9 mouse cellular contexts compared by ENCODE assay signal in the genomic region with DNA sequence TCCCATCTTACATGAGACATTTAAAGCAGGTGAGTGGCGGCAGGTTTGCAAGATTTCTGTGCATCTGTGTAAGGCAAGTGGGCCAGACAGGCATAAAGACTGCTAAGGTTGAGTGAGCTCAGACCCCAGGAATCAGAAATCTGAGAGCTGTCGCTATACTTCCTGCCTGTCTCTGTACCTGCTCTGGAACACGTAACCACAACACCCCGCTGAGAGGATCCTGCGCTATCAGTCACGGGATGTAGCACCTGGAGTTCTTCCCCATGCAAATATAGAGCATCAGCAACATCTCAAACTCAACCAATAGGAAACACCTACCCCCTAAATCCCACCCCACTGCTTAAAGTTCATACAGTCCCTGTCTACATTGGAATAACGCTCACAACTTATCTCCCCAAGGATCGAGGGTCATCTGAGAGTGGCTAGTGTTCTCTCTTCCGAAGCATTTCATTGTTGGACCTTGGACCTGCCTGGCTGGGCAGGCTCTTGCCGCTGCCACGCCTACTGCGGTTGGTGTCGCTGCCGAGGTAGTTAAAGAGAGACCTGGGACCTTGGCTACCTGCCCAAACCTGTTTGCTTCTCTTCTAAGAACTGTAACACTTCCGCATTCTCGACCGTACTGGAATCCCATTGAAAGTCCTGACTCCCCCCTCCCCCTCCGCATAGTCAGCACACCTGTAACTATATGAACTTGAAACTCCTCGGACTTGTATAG. TPM values are rescaled to one million over a fixed set of nuclear protein-coding genes. Genes with fewer than 3 reads are reported as not detected.
DNase-seq lines count a peak whose midpoint lies in the region; ATAC-seq lines count a peak whose summit lies in the region.
"Had no signal": no experiment of that assay in that cellular context is flagged by ENCODE, and none has a peak within 500 bp of the region (broad histone marks: within the 10 kb centered on the region; RNA-seq: fewer than 3 reads in every experiment).

No protein-coding gene starts in this region.

- DNase-seq in ovary, postnatal 36 days (ENCODE audit: low spot score), result peak; percentile 43
- DNase-seq in ovary, adult 18-20 months (ENCODE audit: low spot score), result no peak
- DNase-seq in limb, embryonic 10.5 days (ENCODE audit: low spot score), result no peak
- DNase-seq in yolk sac, embryonic 10.5 days (ENCODE audit: low spot score), result peak; percentile 92
- no peak for DNase-seq in midbrain, embryonic 10.5 days (ENCODE audit: low spot score)
- DNase-seq in layer of hippocampus, postnatal 10 days (ENCODE audit: low spot score in 2 of 2), result no peak

- H3K27ac ChIP-seq in heart, embryonic 14.5 days (replicated peaks in 1 of 2; ENCODE audit: control insufficient read depth in 1 of 2, insufficient read depth in 1 of 2, low read depth in 2 of 2, low read length in 2 of 2), result no peak overlapping the region
- no peak overlapping the region for H3K27ac ChIP-seq in limb, embryonic 10.5 days
- H3K27ac ChIP-seq in midbrain, embryonic 10.5 days (replicated peaks), result no peak overlapping the region
- H3K27ac ChIP-seq: neural tube, embryonic 12.5 days had no signal

- H3K4me3 ChIP-seq in heart, embryonic 14.5 days (ENCODE audit: control insufficient read depth in 1 of 2, insufficient read depth in 1 of 2, low read depth in 1 of 2, low read length in 2 of 2), result peak overlapping the region; percentile 2 to 20; a peak in 2 of 4 replicates
- H3K4me3 ChIP-seq in limb, embryonic 10.5 days, result peak overlapping the region; percentile 14; the same call in 1 of the 2 replicates
- no peak overlapping the region for H3K4me3 ChIP-seq in midbrain, embryonic 10.5 days
- H3K4me3 ChIP-seq: neural tube, embryonic 12.5 days had no signal

- WGBS in heart, embryonic 14.5 days, result 11% methylated on average over 19 of the region's 19 CpGs
- 13% methylated on average over 19 of the region's 19 CpGs for WGBS in limb, embryonic 10.5 days
- 20% methylated on average over 19 of the region's 19 CpGs for WGBS in midbrain, embryonic 10.5 days

- no peak overlapping the region for H3K9ac ChIP-seq in heart, embryonic 14.5 days (ENCODE audit: low read length)
- H3K9ac ChIP-seq: neural tube, embryonic 12.5 days had no signal

- no peaks in the 10 kb centered on the region for H3K9me3 ChIP-seq in heart, embryonic 14.5 days (ENCODE audit: control insufficient read depth, low read length)
- H3K9me3 ChIP-seq in limb, embryonic 10.5 days (replicated peaks), result no peaks in the 10 kb centered on the region
- no peaks in the 10 kb centered on the region for H3K9me3 ChIP-seq in midbrain, embryonic 10.5 days (replicated peaks)
- H3K9me3 ChIP-seq: neural tube, embryonic 12.5 days had no signal

- H3K4me2 ChIP-seq in heart, embryonic 14.5 days (ENCODE audit: low read length), result peak overlapping the region; percentile 62
- H3K4me2 ChIP-seq: neural tube, embryonic 12.5 days had no signal

- no peak for ATAC-seq in heart, embryonic 14.5 days (ENCODE audit: insufficient number of reproducible peaks, insufficient read depth, low FRiP score, low read depth)
- ATAC-seq in megakaryocyte-erythroid progenitor cell, adult 5-6 weeks (replicated peaks; ENCODE audit: low FRiP score, low TSS enrichment, poor library complexity, severe bottlenecking), result peak; percentile 69

- H3K36me3 ChIP-seq in heart, embryonic 14.5 days (ENCODE audit: control insufficient read depth, insufficient read depth, low read length), result no peaks in the 10 kb centered on the region
- no peaks in the 10 kb centered on the region for H3K36me3 ChIP-seq in limb, embryonic 10.5 days
- H3K36me3 ChIP-seq in midbrain, embryonic 10.5 days, result no peaks in the 10 kb centered on the region
- H3K36me3 ChIP-seq: neural tube, embryonic 12.5 days had no signal

- peaks cover 0 to 3% of the 10 kb centered on the region in 2 experiments; a peak in 2 of 4 replicates for H3K4me1 ChIP-seq in heart, embryonic 14.5 days (ENCODE audit: control insufficient read depth in 2 of 2, insufficient read depth in 2 of 2, low read length in 2 of 2)
- H3K4me1 ChIP-seq in limb, embryonic 10.5 days, result peaks cover 6% of the 10 kb centered on the region; the same call in 1 of the 2 replicates
- peaks cover 4% of the 10 kb centered on the region; the same call in 1 of the 2 replicates for H3K4me1 ChIP-seq in midbrain, embryonic 10.5 days
- H3K4me1 ChIP-seq: neural tube, embryonic 12.5 days had no signal

- H3K27me3 ChIP-seq in heart, embryonic 14.5 days (ENCODE audit: control insufficient read depth, insufficient read depth, low read length), result peaks cover 5% of the 10 kb centered on the region; the same call in 1 of the 2 replicates
- H3K27me3 ChIP-seq in limb, embryonic 10.5 days (ENCODE audit: low read depth, poor library complexity, severe bottlenecking), result peaks cover 14% of the 10 kb centered on the region; the same call in 1 of the 2 replicates
- H3K27me3 ChIP-seq in midbrain, embryonic 10.5 days (ENCODE audit: low read depth, poor library complexity, severe bottlenecking), result 0 out of 2 replicates have a peak, but pooled peaks cover 9% of the 10 kb centered on the region

RNA-seq across cellular contexts. Expression of gene Skp1a, which starts 7.7 kb away (rescaled TPM):
- 468 and 534 TPM in 2 replicates for polyA plus RNA-seq in heart, embryonic 14.5 days (2014; fragmentation: Nextera tagmentation; extraction: Ambion mirVana)
- 876 and 900 TPM in 2 replicates for polyA plus RNA-seq in limb, embryonic 10.5 days (2016; fragmentation: Nextera tagmentation; extraction: Ambion mirVana)
- total RNA-seq in megakaryocyte-erythroid progenitor cell, adult 5-6 weeks (2014; fragmentation: Nextera tagmentation), result 186 and 213 TPM in 2 replicates
- total RNA-seq in megakaryocyte-erythroid progenitor cell, adult 5-6 weeks (2017), result 282 and 332 TPM in 2 replicates
- 916 and 943 TPM in 2 replicates for polyA plus RNA-seq in midbrain, embryonic 10.5 days (2016; fragmentation: Nextera tagmentation; extraction: Ambion mirVana)
- total RNA-seq in layer of hippocampus, postnatal 10 days (2021), result 100 to 1,000 TPM; 464 to 465 TPM

RNA-seq across cellular contexts. Expression of gene Olfr1371, which starts 10.3 kb away (rescaled TPM):
- polyA plus RNA-seq in heart, embryonic 14.5 days (2014; fragmentation: Nextera tagmentation; extraction: Ambion mirVana), result not detected in 2 replicates
- not detected in 2 replicates for polyA plus RNA-seq in limb, embryonic 10.5 days (2016; fragmentation: Nextera tagmentation; extraction: Ambion mirVana)
- total RNA-seq in megakaryocyte-erythroid progenitor cell, adult 5-6 weeks (2014; fragmentation: Nextera tagmentation), result not detected in 2 replicates
- not detected in 2 replicates for total RNA-seq in megakaryocyte-erythroid progenitor cell, adult 5-6 weeks (2017)
- not detected in 2 replicates for polyA plus RNA-seq in midbrain, embryonic 10.5 days (2016; fragmentation: Nextera tagmentation; extraction: Ambion mirVana)
- total RNA-seq in layer of hippocampus, postnatal 10 days (2021), result not detected
- polyA plus RNA-seq: neural tube, embryonic 12.5 days had no signal

RNA-seq across cellular contexts. Expression of gene Tcf7, which starts 58.7 kb away (rescaled TPM):
- 2.2 and 2.5 TPM in 2 replicates for polyA plus RNA-seq in heart, embryonic 14.5 days (2014; fragmentation: Nextera tagmentation; extraction: Ambion mirVana)
- polyA plus RNA-seq in limb, embryonic 10.5 days (2016; fragmentation: Nextera tagmentation; extraction: Ambion mirVana), result 24.4 and 41.7 TPM in 2 replicates
- total RNA-seq in megakaryocyte-erythroid progenitor cell, adult 5-6 weeks (2014; fragmentation: Nextera tagmentation), result 12.1 and 19.1 TPM in 2 replicates
- total RNA-seq in megakaryocyte-erythroid progenitor cell, adult 5-6 weeks (2017), result 3.6 and 10.0 TPM in 2 replicates
- 8.0 and 10.6 TPM in 2 replicates for polyA plus RNA-seq in midbrain, embryonic 10.5 days (2016; fragmentation: Nextera tagmentation; extraction: Ambion mirVana)
- total RNA-seq in layer of hippocampus, postnatal 10 days (2021), result 1 to 10 TPM; 5.9 to 6.7 TPM

Comparison
In these comparisons a context has a peak if more than half of its experiments do, and no peak if none do; other contexts are left out.
1. DNase-seq: peak in ovary, postnatal 36 days (single experiment) and yolk sac, embryonic 10.5 days (single experiment); none in ovary, adult 18-20 months (single experiment), limb, embryonic 10.5 days (single experiment), midbrain, embryonic 10.5 days (single experiment) and layer of hippocampus, postnatal 10 days (0 of 2).